Mouse (Mus musculus) liver, embryonic 11.5 days (tissue): ENCODE measurements around the gene Gm8104. TPM values are rescaled to one million over a fixed set of nuclear protein-coding genes. Genes with fewer than 3 reads are reported as not detected.

Source experiments
- polyA plus RNA-seq: library from polyadenylated mRNA; unstranded; fragments of >200 nt; fragmentation: Nextera tagmentation; extraction: Ambion mirVana; gene quantifications from 2 replicates; pipeline ENCODE4 v1.2.1, GENCODE M21; 2014

The Gm8104 gene
- polyA plus RNA-seq, 1 experiment from 2014 or later, result not detected

Other genes starting within 250 kb of the Gm8104 start
- not detected in 2 replicates for gene Gm21977, start 247.1 kb upstream of the Gm8104 start, polyA plus RNA-seq
- not detected in 2 replicates for gene Gm8082, start 107.0 kb upstream of the Gm8104 start, polyA plus RNA-seq
- gene Gm10376, start 85.0 kb upstream of the Gm8104 start, polyA plus RNA-seq, result not detected in 2 replicates
- not detected in 2 replicates for gene Gm8094, start 24.0 kb upstream of the Gm8104 start, polyA plus RNA-seq
- not detected in 2 replicates for gene Gm7233, start 79.3 kb downstream of the Gm8104 start, polyA plus RNA-seq
- gene Gm8122, start 134.7 kb downstream of the Gm8104 start, polyA plus RNA-seq, result not detected in 2 replicates
- not detected in 2 replicates for gene Gm8126, start 158.0 kb downstream of the Gm8104 start, polyA plus RNA-seq
- not detected in 2 replicates for gene Gm9732, start 174.4 kb downstream of the Gm8104 start, polyA plus RNA-seq
- gene Gm8127, start 193.2 kb downstream of the Gm8104 start, polyA plus RNA-seq, result not detected in 2 replicates
- gene 1700001F09Rik, start 247.2 kb downstream of the Gm8104 start, polyA plus RNA-seq, result not detected in 2 replicates